Mouse (Mus musculus) adrenal gland, postnatal 14 days (tissue): ENCODE data around the gene Slc24a4. TPM values are rescaled to one million over a fixed set of nuclear protein-coding genes. Genes with fewer than 3 reads are reported as not detected.
A peak's percentile ranks its signal among the peaks of the same experiment; 100 is the strongest.
"Not testable (repeated sequence)": the region's sequence is repeated elsewhere in the genome, so short reads cannot be mapped to it uniquely, and the experiment has no call there.

Source experiments
- DNase-seq: peaks from one replicate; pipeline ENCODE4 v3.0.0; 2021; ENCODE audit warnings: mixed read lengths
- total RNA-seq: library from RNA; stranded (reverse); gene quantifications from 2 replicates; pipeline ENCODE4 v1.2.3, GENCODE M21; 2021

Slc24a4 gene
- total RNA-seq, 1 experiment from 2014 or later = 0.85 TPM

GRCm38 (mm10) chr12:102250316-102250715, 121.8 kb downstream of the Slc24a4 start:
- no peak for DNase-seq

- DNase-seq = no peak
Observed at GRCm38 (mm10) chr12:102251070-102251469, 122.5 kb downstream of the Slc24a4 start.

- DNase-seq = no peak
Observed at GRCm38 (mm10) chr12:102251985-102252384, 123.5 kb downstream of the Slc24a4 start.

- no peak for DNase-seq
Observed at GRCm38 (mm10) chr12:102252525-102252924, 124.0 kb downstream of the Slc24a4 start.

- DNase-seq = no peak
Observed at GRCm38 (mm10) chr12:102255012-102255411, 126.5 kb downstream of the Slc24a4 start.

- DNase-seq = no peak
Observed at GRCm38 (mm10) chr12:102258522-102259112, 130.1 kb downstream of the Slc24a4 start.

GRCm38 (mm10) chr12:102261933-102262396, 133.4 kb downstream of the Slc24a4 start:
- no peak for DNase-seq

- DNase-seq = no peak
Observed at GRCm38 (mm10) chr12:102262809-102263208, 134.3 kb downstream of the Slc24a4 start.

- DNase-seq = no peak
Observed at GRCm38 (mm10) chr12:102263249-102263648, 134.7 kb downstream of the Slc24a4 start.

- no peak for DNase-seq
Observed at GRCm38 (mm10) chr12:102266433-102266832, 137.9 kb downstream of the Slc24a4 start.

- no peak for DNase-seq
Observed at GRCm38 (mm10) chr12:102269144-102269543, 140.6 kb downstream of the Slc24a4 start.

GRCm38 (mm10) chr12:102270776-102271405, 142.4 kb downstream of the Slc24a4 start:
- peak; percentile 46 for DNase-seq

- peak; percentile 77 for DNase-seq
Observed at GRCm38 (mm10) chr12:102271447-102271846, 142.9 kb downstream of the Slc24a4 start.

- peak; percentile 65 for DNase-seq
Observed at GRCm38 (mm10) chr12:102275833-102276443, 147.4 kb downstream of the Slc24a4 start.

- not testable (repeated sequence) for DNase-seq
Observed at GRCm38 (mm10) chr12:102280290-102280689, 151.8 kb downstream of the Slc24a4 start.

GRCm38 (mm10) chr12:102280867-102281503, 152.5 kb downstream of the Slc24a4 start:
- DNase-seq = no peak

- no peak for DNase-seq
Observed at GRCm38 (mm10) chr12:102282126-102282525, 153.6 kb downstream of the Slc24a4 start.

GRCm38 (mm10) chr12:102282763-102283482, 154.4 kb downstream of the Slc24a4 start, which contains the start of gene Rin3:
Gene Rin3 (plus strand): TSS chr12:102283048.
- DNase-seq = peak; percentile 77

- peak; percentile 87 for DNase-seq
Observed at GRCm38 (mm10) chr12:102283483-102284266, 155.1 kb downstream of the Slc24a4 start.

- no peak for DNase-seq
Observed at GRCm38 (mm10) chr12:102284267-102284610, 155.7 kb downstream of the Slc24a4 start.

- no peak for DNase-seq
Observed at GRCm38 (mm10) chr12:102284618-102285159, 156.2 kb downstream of the Slc24a4 start.
